ENCODE assay signal across 9 mouse cellular contexts in genomic region chr2:71837791-71838190, GRCm38 (mm10). TPM values are rescaled to one million over a fixed set of nuclear protein-coding genes. Genes with fewer than 3 reads are reported as not detected.
A peak's percentile ranks its signal among the peaks of the same experiment; 100 is the strongest.
DNase-seq lines count a peak whose midpoint lies in the region; ATAC-seq lines count a peak whose summit lies in the region.
"Had no signal": no experiment of that assay in that cellular context is flagged by ENCODE, and none has a peak within 500 bp of the region (broad histone marks: within the 10 kb centered on the region; RNA-seq: fewer than 3 reads in every experiment).

No protein-coding gene starts in this region.

- no peak overlapping the region for H3K4me3 ChIP-seq in midbrain, embryonic 11.5 days (ENCODE audit: low read depth, low read length)
- no peak overlapping the region for H3K4me3 ChIP-seq in midbrain, embryonic 16.5 days (ENCODE audit: low read depth, low read length)
- no peak overlapping the region for H3K4me3 ChIP-seq in heart, embryonic 16.5 days (ENCODE audit: low read length)
- no peak overlapping the region for H3K4me3 ChIP-seq in limb, embryonic 10.5 days
- H3K4me3 ChIP-seq: neural tube, embryonic 12.5 days had no signal

- no peaks in the 10 kb centered on the region for H3K9me3 ChIP-seq in midbrain, embryonic 11.5 days (ENCODE audit: control insufficient read depth, low read length)
- no peaks in the 10 kb centered on the region for H3K9me3 ChIP-seq in midbrain, embryonic 16.5 days (replicated peaks; ENCODE audit: control insufficient read depth, low read length, poor library complexity, severe bottlenecking)
- H3K9me3 ChIP-seq in heart, embryonic 16.5 days (replicated peaks; ENCODE audit: control insufficient read depth, low read length) = no peaks in the 10 kb centered on the region
- H3K9me3 ChIP-seq in limb, embryonic 10.5 days (replicated peaks) = no peaks in the 10 kb centered on the region
- H3K9me3 ChIP-seq: neural tube, embryonic 12.5 days had no signal

- H3K4me2 ChIP-seq in midbrain, embryonic 11.5 days = no peak overlapping the region
- H3K4me2 ChIP-seq in midbrain, embryonic 16.5 days (ENCODE audit: low read length) = no peak overlapping the region
- H3K4me2 ChIP-seq in heart, embryonic 16.5 days (ENCODE audit: low read depth, low read length) = no peak overlapping the region
- H3K4me2 ChIP-seq: neural tube, embryonic 12.5 days had no signal

- no peaks in the 10 kb centered on the region for H3K4me1 ChIP-seq in midbrain, embryonic 11.5 days (ENCODE audit: control insufficient read depth, insufficient read depth, low read length)
- no peaks in the 10 kb centered on the region for H3K4me1 ChIP-seq in midbrain, embryonic 16.5 days (ENCODE audit: control insufficient read depth, insufficient read depth, low read length)
- peaks cover 5% of the 10 kb centered on the region for H3K4me1 ChIP-seq in heart, embryonic 16.5 days (ENCODE audit: control insufficient read depth, insufficient read depth, low read length)
- H3K4me1 ChIP-seq in limb, embryonic 10.5 days = peaks cover 19% of the 10 kb centered on the region
- H3K4me1 ChIP-seq: neural tube, embryonic 12.5 days had no signal

- WGBS in midbrain, embryonic 11.5 days = 39% methylated on average over 6 of the region's 6 CpGs
- WGBS in midbrain, embryonic 16.5 days = 38% methylated on average over 6 of the region's 6 CpGs
- 24% methylated on average over 6 of the region's 6 CpGs for WGBS in heart, embryonic 16.5 days
- WGBS in limb, embryonic 10.5 days = 48% methylated on average over 6 of the region's 6 CpGs

- peak; percentile 96 for DNase-seq in midbrain, embryonic 11.5 days (ENCODE audit: low spot score, missing footprints)
- DNase-seq in R1 (ENCODE audit: low read depth, low spot score) = peak; percentile 79
- DNase-seq in cerebellum, adult 8-10 months = peak; percentile 29
- peak; percentile 84 for DNase-seq in limb, embryonic 10.5 days (ENCODE audit: low spot score)
- DNase-seq in retina, postnatal 7 days (ENCODE audit: low read depth, low spot score) = peak; percentile 50

- no peaks in the 10 kb centered on the region for H3K36me3 ChIP-seq in midbrain, embryonic 11.5 days (ENCODE audit: control insufficient read depth, insufficient read depth, low read length)
- no peaks in the 10 kb centered on the region for H3K36me3 ChIP-seq in midbrain, embryonic 16.5 days (ENCODE audit: control insufficient read depth, insufficient read depth, low read length)
- H3K36me3 ChIP-seq in heart, embryonic 16.5 days (ENCODE audit: control insufficient read depth, insufficient read depth) = peaks cover 7% of the 10 kb centered on the region; the same call in 1 of the 2 replicates
- H3K36me3 ChIP-seq in limb, embryonic 10.5 days = no peaks in the 10 kb centered on the region; the same call in 1 of the 2 replicates
- H3K36me3 ChIP-seq: neural tube, embryonic 12.5 days had no signal

- no peak overlapping the region for H3K27ac ChIP-seq in midbrain, embryonic 11.5 days (ENCODE audit: low read depth, low read length)
- H3K27ac ChIP-seq in midbrain, embryonic 16.5 days (ENCODE audit: low read length) = no peak overlapping the region
- no peak overlapping the region for H3K27ac ChIP-seq in heart, embryonic 16.5 days (ENCODE audit: low read length)
- H3K27ac ChIP-seq in limb, embryonic 10.5 days = no peak overlapping the region
- H3K27ac ChIP-seq: neural tube, embryonic 12.5 days had no signal

- H3K27me3 ChIP-seq in midbrain, embryonic 11.5 days (ENCODE audit: control insufficient read depth, insufficient read depth, low read length) = no peaks in the 10 kb centered on the region
- H3K27me3 ChIP-seq in midbrain, embryonic 16.5 days (ENCODE audit: control insufficient read depth, insufficient read depth, low read depth, low read length) = no peaks in the 10 kb centered on the region
- H3K27me3 ChIP-seq in heart, embryonic 16.5 days (ENCODE audit: control insufficient read depth, insufficient read depth, low read length) = no peaks in the 10 kb centered on the region
- H3K27me3 ChIP-seq in limb, embryonic 10.5 days (ENCODE audit: low read depth, poor library complexity, severe bottlenecking) = no peaks in the 10 kb centered on the region
- H3K27me3 ChIP-seq: neural tube, embryonic 12.5 days had no signal

- no peak for ATAC-seq in midbrain, embryonic 11.5 days (ENCODE audit: low FRiP score)
- ATAC-seq in midbrain, embryonic 16.5 days = no peak
- 0 out of 2 replicates have a peak, but pooled peaks have one; percentile 32 for ATAC-seq in heart, embryonic 16.5 days (replicated peaks; ENCODE audit: extremely low read depth, insufficient read depth, low FRiP score)
- ATAC-seq in erythroid progenitor cell, adult 5-6 weeks (replicated peaks; ENCODE audit: low FRiP score, poor library complexity, severe bottlenecking) = no peak; the same call in 1 of the 2 replicates

- no peak overlapping the region for H3K9ac ChIP-seq in midbrain, embryonic 11.5 days (ENCODE audit: low read length)
- H3K9ac ChIP-seq in midbrain, embryonic 16.5 days (ENCODE audit: low read depth, low read length) = no peak overlapping the region
- no peak overlapping the region for H3K9ac ChIP-seq in heart, embryonic 16.5 days (ENCODE audit: low read length)
- H3K9ac ChIP-seq: neural tube, embryonic 12.5 days had no signal

RNA-seq across cellular contexts. Expression of gene Pdk1, which starts 35.2 kb away (rescaled TPM):
- polyA plus RNA-seq in midbrain, embryonic 11.5 days (2014; fragmentation: Nextera tagmentation; extraction: Ambion mirVana) = 31.4 and 33.9 TPM in 2 replicates
- 23.9 and 27.7 TPM in 2 replicates for polyA plus RNA-seq in midbrain, embryonic 16.5 days (2015; fragmentation: Nextera tagmentation; extraction: Ambion mirVana)
- 112 and 118 TPM in 2 replicates for polyA plus RNA-seq in heart, embryonic 16.5 days (2015; fragmentation: Nextera tagmentation; extraction: Ambion mirVana)
- polyA plus RNA-seq in limb, embryonic 10.5 days (2016; fragmentation: Nextera tagmentation; extraction: Ambion mirVana) = 45.4 and 46.8 TPM in 2 replicates
- total RNA-seq in erythroid progenitor cell, adult 5-6 weeks (2015; ENCODE audit: low replicate concordance) = 2.5 and 9.4 TPM in 2 replicates
- 7.3 and 19.4 TPM in 2 replicates for total RNA-seq in erythroid progenitor cell, adult 5-6 weeks (2017; ENCODE audit: low replicate concordance)

Comparison
In these comparisons a context has a peak if more than half of its experiments do, and no peak if none do; other contexts are left out.
1. DNase-seq: peak in every context shown above with its lines; median percentile 96 in midbrain, embryonic 11.5 days; 84 in limb, embryonic 10.5 days; 79 in R1; 50 in retina, postnatal 7 days; 29 in cerebellum, adult 8-10 months.